Mouse (Mus musculus) forebrain, embryonic 12.5 days (tissue): ENCODE measurements around the gene Gm21750. TPM values are rescaled to one million over a fixed set of nuclear protein-coding genes. Genes with fewer than 3 reads are reported as not detected.

Experiments
- ATAC-seq: fragments of 200-750 bp; cut with Nextera tagmentation; 2 replicates; pipeline ENCODE4 v1.8.0; 2017; ENCODE audit warnings: moderate TSS enrichment; ENCODE audit not compliant: low FRiP score
- H3K27ac ChIP-seq: fragments of 300-500 bp; sonication (generic); 2 replicates; pipeline ENCODE4 v1.5.1; 2016; ENCODE audit warnings: mild to moderate bottlenecking
- H3K27me3 ChIP-seq: fragments of 300-500 bp; sonication (generic); 2 replicates; pipeline ENCODE4 v1.6.1; 2016; ENCODE audit warnings: mild to moderate bottlenecking
- H3K36me3 ChIP-seq: fragments of 300-500 bp; sonication (generic); replicated peaks from 2 replicates; pipeline ENCODE4 v1.6.1; 2016; ENCODE audit warnings: mild to moderate bottlenecking
- H3K4me1 ChIP-seq: fragments of 300-500 bp; sonication (generic); 2 replicates; pipeline ENCODE4 v1.6.1; 2016
- H3K4me2 ChIP-seq: fragments of 300-500 bp; sonication (generic); 2 replicates; pipeline ENCODE4 v1.6.1; 2016; ENCODE audit warnings: mild to moderate bottlenecking, moderate library complexity
- H3K4me3 ChIP-seq: fragments of 300-500 bp; sonication (generic); replicated peaks from 2 replicates; pipeline ENCODE4 v1.5.1; 2016; ENCODE audit warnings: mild to moderate bottlenecking
- H3K9ac ChIP-seq: fragments of 300-500 bp; sonication (generic); 2 replicates; pipeline ENCODE4 v1.6.1; 2016; ENCODE audit warnings: mild to moderate bottlenecking
- H3K9me3 ChIP-seq: fragments of 300-500 bp; sonication (generic); 2 replicates; pipeline ENCODE4 v1.6.1; 2016
- WGBS: fragments of 180-500 bp; shearing (Covaris S2); methylation state at CpG from one replicate; pipeline ENCODE4 v1.1.7; 2016; 5-methylcytosine and 5-hydroxymethylcytosine counted together
- polyA plus RNA-seq: library from polyadenylated mRNA; unstranded; fragments of >200 nt; fragmentation: Nextera tagmentation; extraction: Ambion mirVana; gene quantifications from 2 replicates; pipeline ENCODE4 v1.2.1, GENCODE M21; 2016

Gm21750 gene
- polyA plus RNA-seq, 1 experiment from 2014 or later: not detected

DNA sequence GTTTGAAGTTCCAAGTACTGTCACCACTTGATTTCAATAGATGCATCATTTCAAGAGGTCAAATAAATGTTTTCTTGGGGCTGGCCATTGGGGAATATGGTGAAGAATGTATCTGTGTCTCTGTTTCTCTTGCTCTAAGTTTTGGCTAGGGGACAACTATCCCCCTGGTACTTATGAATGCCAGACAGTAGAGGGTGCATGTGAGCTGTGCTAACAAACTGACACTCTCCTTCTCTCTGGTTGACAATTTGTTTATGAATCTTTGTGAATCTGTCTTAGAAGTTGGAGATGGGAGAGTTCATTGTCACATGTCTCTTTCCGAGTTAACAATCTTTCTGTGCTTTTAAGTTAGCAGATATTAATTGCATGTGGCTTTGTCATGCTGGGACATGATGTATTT lies 39.2 kb downstream of the Gm21750 start:
- Histone ChIP-seq H3K4me2 (no peak overlapping the region), H3K9ac (no peak overlapping the region), H3K4me1 (no peaks in the 10 kb centered on the region), H3K4me3 (no peak overlapping the region), H3K9me3 (no peaks in the 10 kb centered on the region), H3K36me3 (no peaks in the 10 kb centered on the region), H3K27me3 (no peaks in the 10 kb centered on the region), H3K27ac (no peak overlapping the region)
- ATAC-seq: no peak
- WGBS: 80% methylated on average over 1 of the region's 1 CpGs

DNA sequence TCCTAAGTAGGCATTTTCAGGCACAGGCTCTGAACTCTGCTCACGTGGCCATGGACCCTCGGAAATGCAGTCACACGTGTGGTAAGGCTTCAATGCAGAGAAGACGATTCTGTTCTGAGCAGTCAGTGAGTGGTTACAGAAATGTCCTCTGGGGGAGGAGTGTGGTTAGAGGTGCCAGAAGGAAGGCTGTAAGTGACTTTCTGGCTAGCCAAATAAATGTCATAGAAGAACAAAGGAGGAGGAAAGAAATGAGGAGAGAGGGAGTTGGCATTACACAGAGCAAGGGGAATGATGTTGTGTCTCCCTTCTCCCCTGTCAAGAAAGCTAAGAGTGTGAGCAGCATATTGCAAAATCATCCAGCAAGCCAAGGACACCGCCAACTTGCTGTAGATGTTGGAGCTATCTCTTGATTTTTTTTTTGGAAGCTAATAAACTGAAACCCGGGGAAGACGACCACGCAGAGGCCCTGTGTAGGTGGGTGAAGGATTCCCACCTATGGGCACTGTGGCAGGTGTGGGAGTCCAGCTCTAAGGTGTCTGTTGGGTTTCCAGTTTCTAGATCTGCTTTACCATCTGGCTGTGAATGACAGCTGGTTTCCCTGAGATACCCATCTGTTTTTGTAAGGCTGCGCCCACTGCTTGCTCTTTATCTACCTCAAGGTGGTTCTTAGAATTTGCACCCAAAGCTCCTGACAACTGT lies 48.5 kb downstream of the Gm21750 start:
- no peaks in the 10 kb centered on the region for H3K36me3 ChIP-seq
- H3K27ac ChIP-seq: no peak overlapping the region
- 0 out of 2 replicates have a peak, but pooled peaks cover 5% of the 10 kb centered on the region for H3K9me3 ChIP-seq
- no peaks in the 10 kb centered on the region for H3K27me3 ChIP-seq
- H3K4me3 ChIP-seq: no peak overlapping the region
- H3K4me1 ChIP-seq: no peaks in the 10 kb centered on the region
- whole genome bisulfite sequencing: 92% methylated on average over 9 of the region's 9 CpGs
- no peak for ATAC-seq
- no peak overlapping the region for H3K9ac ChIP-seq
- no peak overlapping the region for H3K4me2 ChIP-seq

Other genes with a start within 250 kb of the Gm21750 start
- gene Med4, start 151.2 kb upstream of the Gm21750 start, polyA plus RNA-seq: 98.8 and 100 TPM in 2 replicates
- 100 and 108 TPM in 2 replicates for gene Sucla2, start 135.9 kb upstream of the Gm21750 start, polyA plus RNA-seq
- 12.3 and 13.0 TPM in 2 replicates for gene Nudt15, start 113.0 kb upstream of the Gm21750 start, polyA plus RNA-seq